Mouse (Mus musculus) liver, postnatal 0 days (tissue): Measurements from ENCODE around the gene Cd300lb.

Source experiments
- CTCF ChIP-seq: sonication (generic); IDR thresholded peaks from 2 replicates; pipeline ENCODE4 v1.5.1; 2016; ENCODE audit warnings: antibody characterized with exemption, low read depth
- EP300 ChIP-seq: IDR thresholded peaks from 2 replicates; pipeline ENCODE4 v1.6.1; 2016; ENCODE audit warnings: antibody characterized with exemption, low read depth, mild to moderate bottlenecking

DNA sequence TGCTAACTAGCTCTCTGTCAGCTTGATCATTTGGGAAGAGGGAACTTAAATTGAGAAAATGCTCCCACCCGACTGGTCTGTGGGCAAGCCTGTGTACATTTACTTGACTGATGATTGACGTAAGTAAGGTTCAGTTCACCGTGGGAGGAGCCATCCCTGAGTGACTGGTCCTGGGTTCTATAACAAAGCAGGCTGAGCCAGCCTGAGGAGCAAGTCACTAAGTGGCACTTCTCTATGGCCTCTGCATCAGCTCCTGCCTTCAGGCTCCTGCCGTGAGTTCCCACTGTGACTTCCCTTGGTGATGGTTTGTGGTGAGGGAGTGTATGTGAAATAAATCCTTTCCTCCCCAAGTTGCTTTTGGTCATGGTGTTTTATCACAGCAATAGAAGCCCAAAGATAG lies 26.1 kb downstream of the Cd300lb start:
- TF ChIP-seq CTCF (no peak), EP300 (no peak)
